Mouse (Mus musculus) kidney, adult 8-10 months (tissue): Measurements from ENCODE around the gene Cngb1.
"Not testable (repeated sequence)": the region's sequence is repeated elsewhere in the genome, so short reads cannot be mapped to it uniquely, and the experiment has no call there.

Experiments used
- DNase-seq, 2 experiments: peaks; one replicate each; pipeline ENCODE4 v3.0.0; 2022

Gene Cngb1

GRCm38 (mm10) chr8:95243853-95244252, 62.5 kb downstream of the Cngb1 start:
- DNase-seq = no peak

- DNase-seq = peak; percentile 23 to 45
Measured at GRCm38 (mm10) chr8:95242826-95243571, 63.4 kb downstream of the Cngb1 start.

DNA sequence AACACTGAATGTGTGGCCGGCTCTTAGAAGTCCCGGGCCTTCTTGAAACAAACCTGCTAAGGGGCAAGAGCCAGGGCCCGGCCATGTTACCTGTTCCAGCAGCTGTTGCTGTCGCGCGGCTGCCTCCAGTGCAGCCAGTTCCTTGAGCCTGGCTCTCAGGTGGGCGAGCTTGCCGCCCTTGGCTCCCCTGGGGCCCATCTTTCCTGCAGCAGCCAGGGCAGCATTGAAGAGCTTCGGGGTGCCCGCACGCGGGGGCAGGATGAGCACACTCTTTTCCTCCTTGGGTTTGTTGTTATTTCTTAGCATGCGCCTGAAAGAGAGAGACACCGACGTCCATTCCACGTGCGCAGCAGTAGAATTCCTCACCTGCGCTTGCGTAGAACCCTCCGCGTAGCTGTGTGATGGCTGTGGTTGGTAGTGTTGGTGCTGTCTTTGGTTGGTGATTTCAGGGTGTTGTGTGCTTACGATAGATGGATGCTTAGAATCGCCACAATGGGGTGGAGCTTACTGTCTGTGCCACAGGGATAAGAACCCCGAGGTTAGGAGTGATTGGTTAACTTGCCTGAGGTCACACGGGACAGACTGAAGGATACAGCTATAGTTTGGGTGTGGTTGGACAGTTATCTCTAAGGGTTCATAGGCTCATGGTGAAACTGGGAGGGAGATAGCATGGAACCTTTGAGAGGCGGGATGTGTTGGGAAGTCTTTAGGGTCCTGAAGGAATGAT, 64.1 kb downstream of the Cngb1 start:
- DNase-seq = no peak

DNA sequence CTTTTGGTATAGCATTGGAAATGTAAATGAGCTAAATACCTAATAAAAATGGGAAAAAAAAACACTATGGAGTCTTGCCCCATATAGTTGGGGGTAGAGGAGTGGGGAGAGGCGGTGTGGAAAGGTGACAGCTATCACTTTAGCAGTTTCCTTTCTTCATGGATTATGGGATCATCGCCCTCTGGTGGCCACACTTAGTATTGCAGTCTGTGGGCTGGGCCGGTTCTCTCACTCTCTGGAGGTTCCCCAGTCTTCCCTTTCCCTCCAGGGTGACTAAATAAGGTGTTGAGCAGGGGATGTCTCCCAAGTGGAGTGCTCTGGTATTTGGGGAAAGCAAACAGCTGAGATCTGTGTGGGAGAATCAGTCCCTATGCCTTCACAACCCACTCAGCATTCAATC, 70.7 kb downstream of the Cngb1 start:
- peak; percentile 31 to 81 for DNase-seq

GRCm38 (mm10) chr8:95230086-95230485, 76.3 kb downstream of the Cngb1 start:
- DNase-seq = not testable (repeated sequence)

GRCm38 (mm10) chr8:95227151-95227468, 79.3 kb downstream of the Cngb1 start:
- no peak for DNase-seq

- DNase-seq = no peak
Measured at GRCm38 (mm10) chr8:95226251-95227150, 79.9 kb downstream of the Cngb1 start.

- no peak for DNase-seq
Measured at GRCm38 (mm10) chr8:95223969-95224368, 82.4 kb downstream of the Cngb1 start.

GRCm38 (mm10) chr8:95221045-95221444, 85.3 kb downstream of the Cngb1 start:
- DNase-seq = no peak

- DNase-seq = no peak
Measured at GRCm38 (mm10) chr8:95220571-95220998, 85.8 kb downstream of the Cngb1 start.

DNA sequence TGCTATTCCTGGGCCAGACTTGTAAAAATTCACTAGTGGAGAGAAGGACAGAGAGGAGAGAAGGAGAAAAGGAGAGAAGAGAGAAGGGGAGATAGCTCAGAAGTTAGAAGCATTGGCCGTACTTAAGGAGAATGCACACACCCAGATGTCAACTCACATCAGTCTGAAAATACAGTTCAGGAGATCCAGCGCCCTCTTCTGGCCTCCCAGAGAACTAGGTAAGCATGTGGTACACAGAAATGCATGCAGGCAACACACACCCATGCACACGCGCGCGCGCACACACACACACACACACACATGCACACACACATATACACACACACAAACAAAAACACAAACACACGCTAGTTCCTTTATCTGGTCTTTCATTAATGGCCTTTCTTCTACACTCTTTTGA, 86.8 kb downstream of the Cngb1 start:
- no peak for DNase-seq

DNA sequence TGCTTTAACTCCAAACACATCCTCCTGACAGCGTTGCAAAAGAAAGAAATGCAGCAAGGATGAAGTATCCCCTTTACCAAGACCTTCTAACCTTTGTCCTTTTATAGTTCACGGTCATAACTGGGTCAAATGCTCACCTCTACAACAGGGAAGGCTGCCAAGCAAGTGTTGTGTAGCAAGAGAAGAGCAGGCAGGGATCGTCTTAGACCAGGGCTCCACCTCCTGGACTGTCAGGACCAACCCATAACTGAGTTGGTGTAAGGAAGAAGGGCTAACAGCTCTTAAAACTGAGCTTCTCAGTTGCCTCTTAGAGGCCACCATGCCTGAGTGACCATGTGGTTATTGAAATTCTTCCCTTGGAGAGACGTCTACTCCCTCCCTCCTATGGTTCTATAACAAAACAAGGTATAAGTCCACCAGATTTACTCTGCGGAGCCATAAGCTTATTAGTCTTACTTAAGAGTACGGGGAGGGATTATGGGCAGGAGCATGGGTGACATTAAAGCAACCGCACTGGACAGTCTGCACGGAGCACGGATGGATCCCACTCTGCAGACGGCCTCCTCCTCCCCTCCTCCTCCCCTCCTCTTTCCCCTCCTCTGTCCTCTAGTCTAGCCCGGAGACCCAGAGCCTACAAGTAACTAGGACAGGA, 90.5 kb downstream of the Cngb1 start:
- DNase-seq = no peak

GRCm38 (mm10) chr8:95209924-95210323, 96.5 kb downstream of the Cngb1 start:
- no peak for DNase-seq

DNA sequence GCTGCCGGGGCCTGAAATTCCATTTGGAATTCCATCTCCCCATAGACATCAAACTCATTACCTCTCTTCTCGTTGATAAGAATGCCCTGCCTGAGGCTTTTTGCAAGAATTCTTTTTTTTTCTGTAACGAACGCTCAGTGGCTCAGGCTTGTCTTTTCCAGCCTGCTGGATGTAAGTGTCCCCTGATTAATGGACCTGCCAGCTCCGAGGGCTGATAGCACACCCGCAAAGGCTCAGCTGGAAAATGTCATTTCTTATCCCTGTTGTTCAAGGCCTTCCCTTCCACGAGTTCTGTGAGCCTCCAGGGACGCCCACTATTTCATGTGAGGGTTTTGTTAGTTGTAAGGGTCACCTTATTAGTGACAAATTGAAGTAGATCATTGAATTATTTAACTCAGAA, 100.4 kb downstream of the Cngb1 start:
- no peak for DNase-seq

DNA sequence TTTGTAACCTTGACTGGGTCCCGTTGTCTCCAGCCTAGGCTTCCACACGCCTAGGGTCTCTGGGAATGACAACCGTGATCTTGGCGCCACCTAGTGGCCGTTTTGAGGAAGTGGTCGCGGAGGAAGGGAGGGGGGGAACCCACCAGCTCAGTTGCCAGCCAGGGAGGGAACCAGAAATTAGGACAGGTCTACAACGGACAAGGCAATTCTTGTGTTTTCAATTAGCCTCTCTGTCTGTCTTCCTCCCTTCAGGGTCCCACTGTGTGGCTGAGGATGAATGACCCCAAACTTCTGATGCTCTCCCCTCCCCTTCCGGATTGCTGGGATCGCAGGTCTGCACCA, 102.4 kb downstream of the Cngb1 start:
- DNase-seq = peak; percentile 48 to 78

DNA sequence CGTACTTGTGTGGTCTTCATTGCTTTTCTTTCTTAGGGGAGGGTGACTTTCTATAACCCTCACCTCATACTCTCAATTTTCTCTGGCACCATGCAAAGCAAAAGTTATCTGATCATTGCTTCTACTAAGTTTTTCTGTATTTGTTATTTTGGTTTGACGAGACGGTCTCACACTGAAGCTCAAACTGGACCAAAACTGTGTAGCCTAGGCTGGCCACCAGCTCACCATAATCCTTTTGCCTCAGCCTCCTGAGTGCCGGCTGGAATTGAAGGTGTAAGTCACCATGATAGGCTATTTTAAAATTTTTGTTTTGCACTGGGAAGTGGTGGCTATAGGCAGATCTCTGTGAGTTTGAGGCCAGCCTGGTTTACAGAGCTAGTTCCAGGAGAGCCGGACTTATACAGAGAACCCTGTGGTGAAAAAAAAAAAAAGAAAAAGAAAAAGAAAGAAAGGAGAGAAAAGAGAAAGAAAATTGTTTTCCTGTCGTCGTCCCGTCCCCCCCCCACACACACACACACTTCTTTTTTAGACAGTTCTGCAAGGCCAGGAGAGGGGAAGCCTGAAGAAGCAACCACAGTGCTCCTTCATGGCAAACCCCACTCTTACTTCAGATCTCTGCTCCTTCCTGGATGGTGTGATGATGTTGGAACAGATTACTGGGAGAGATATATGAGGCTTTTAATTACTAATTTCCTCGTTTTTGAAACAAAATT, 102.9 kb downstream of the Cngb1 start:
- no peak for DNase-seq

DNA sequence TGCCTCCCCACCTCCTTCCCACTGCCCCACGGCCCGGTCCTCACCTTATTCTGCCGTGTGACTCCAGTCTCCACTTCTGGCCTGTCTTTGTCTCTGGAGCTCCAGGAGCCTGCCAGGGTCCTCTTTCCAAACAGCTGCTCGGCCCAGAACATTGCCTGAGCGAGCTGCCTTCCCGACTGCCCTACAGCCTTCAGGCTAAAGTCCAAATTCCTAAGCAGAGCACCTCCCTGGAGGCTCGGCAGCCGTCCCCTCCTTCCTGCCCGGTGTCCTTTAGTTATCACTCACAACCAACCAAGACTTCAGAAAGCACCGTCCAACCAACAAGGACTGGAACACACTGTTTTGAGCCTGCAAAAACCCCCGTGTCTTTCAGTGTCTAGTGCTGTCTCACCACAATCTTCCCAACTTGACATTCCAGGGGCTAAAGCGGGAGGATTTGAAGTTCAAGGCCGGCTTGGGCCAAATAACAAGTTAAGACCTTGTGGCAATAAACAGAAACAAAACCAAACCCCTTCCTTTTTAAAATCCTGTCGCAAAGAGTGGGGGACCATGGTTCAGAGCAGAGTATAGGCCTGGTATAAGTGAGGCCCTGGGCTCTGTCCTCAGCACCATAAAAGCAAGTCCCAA, 103.6 kb downstream of the Cngb1 start, which contains the start of gene Kifc3:
Kifc3 (minus strand) TSS at position 164 of the 627 bp plus-strand sequence.
- DNase-seq = peak; percentile 84 to 88

DNA sequence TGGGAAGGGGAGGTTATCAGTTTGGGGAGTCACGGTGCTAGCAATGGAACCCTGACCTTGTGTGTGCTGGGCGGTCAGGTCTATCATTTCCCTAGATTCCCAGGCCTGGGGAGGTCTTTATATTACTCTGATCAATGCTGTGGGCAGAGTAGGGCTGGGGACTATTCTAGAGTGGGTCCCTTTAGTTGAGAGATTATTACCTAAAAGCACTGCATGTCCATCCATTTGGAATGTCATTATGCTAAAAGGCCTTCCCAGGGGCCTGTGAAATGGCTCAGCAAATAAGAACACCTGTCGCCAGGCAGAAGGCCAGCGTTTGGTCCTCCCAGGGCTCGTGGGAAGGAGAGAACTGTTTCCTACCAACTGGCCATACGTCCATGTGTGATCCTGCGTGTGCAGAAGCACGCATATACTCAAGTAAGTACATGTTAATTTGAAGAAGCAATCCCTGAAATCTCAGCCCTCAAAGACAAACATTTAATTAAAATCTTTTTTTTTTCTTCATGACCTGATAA, 104.3 kb downstream of the Cngb1 start:
- DNase-seq = peak; percentile 42 to 47

DNA sequence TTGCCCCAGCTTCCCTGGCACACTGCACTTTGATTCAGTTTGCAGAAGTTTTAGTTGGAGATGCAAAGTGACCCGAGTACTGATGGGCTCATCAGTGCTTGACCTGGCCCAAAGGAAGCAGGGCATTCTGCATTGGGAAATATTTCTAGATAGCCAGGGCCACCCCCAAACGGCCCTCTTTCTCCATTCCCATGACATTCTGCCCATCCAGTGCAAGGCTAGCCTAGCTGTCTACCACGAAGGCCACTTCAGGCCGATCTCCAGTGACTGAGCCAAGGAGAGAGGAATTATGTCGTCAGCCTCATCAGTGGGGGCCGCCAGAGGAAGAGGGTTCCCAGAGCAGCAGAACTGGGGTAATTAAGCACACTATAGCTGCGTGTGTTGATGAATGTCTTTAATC, 104.9 kb downstream of the Cngb1 start:
- DNase-seq = no peak

GRCm38 (mm10) chr8:95200001-95200405, 106.4 kb downstream of the Cngb1 start:
- DNase-seq = no peak

GRCm38 (mm10) chr8:95195728-95196127, 110.7 kb downstream of the Cngb1 start:
- no peak for DNase-seq
